Mouse (Mus musculus) forebrain, embryonic 16.5 days (tissue): Measurements from ENCODE around the gene Ggcx. TPM values are rescaled to one million over a fixed set of nuclear protein-coding genes. Genes with fewer than 3 reads are reported as not detected.

Source experiments
- polyA plus RNA-seq: library from polyadenylated mRNA; unstranded; fragments of >200 nt; fragmentation: Nextera tagmentation; extraction: Ambion mirVana; gene quantifications from 2 replicates; pipeline ENCODE4 v1.2.1, GENCODE M21; 2015

Ggcx gene
- polyA plus RNA-seq, 1 experiment from 2014 or later: 17.2 TPM

Other genes with a start within 250 kb of the Ggcx start
- gene Atoh8, start 178.7 kb upstream of the Ggcx start, polyA plus RNA-seq: 2.7 and 3.0 TPM in 2 replicates
- 0.14 and 0.29 TPM in 2 replicates for gene Sftpb, start 109.7 kb upstream of the Ggcx start, polyA plus RNA-seq
- gene Usp39, start 69.1 kb upstream of the Ggcx start, polyA plus RNA-seq: 48.5 and 51.5 TPM in 2 replicates
- 19.7 and 20.9 TPM in 2 replicates for gene 0610030E20Rik, start 67.0 kb upstream of the Ggcx start, polyA plus RNA-seq
- gene Tmem150a, start 58.9 kb upstream of the Ggcx start, polyA plus RNA-seq: 17.9 and 21.0 TPM in 2 replicates
- 127 and 139 TPM in 2 replicates for gene Rnf181, start 47.4 kb upstream of the Ggcx start, polyA plus RNA-seq
- gene Vamp5, start 33.8 kb upstream of the Ggcx start, polyA plus RNA-seq: 10.5 and 12.6 TPM in 2 replicates
- 14.4 and 14.6 TPM in 2 replicates for gene Vamp8, start 23.6 kb upstream of the Ggcx start, polyA plus RNA-seq
- 399 TPM in 2 replicates for gene Mat2a, start 25.2 kb downstream of the Ggcx start, polyA plus RNA-seq
- 0.39 and 0.52 TPM in 2 replicates for gene Sh2d6, start 107.4 kb downstream of the Ggcx start, polyA plus RNA-seq
- gene Capg, start 130.1 kb downstream of the Ggcx start, polyA plus RNA-seq: 4.9 and 5.4 TPM in 2 replicates
- 16.9 and 17.0 TPM in 2 replicates for gene Elmod3, start 184.1 kb downstream of the Ggcx start, polyA plus RNA-seq
- gene Retsat, start 184.2 kb downstream of the Ggcx start, polyA plus RNA-seq: 4.1 and 5.0 TPM in 2 replicates
- 34.6 and 38.0 TPM in 2 replicates for gene Tgoln1, start 202.7 kb downstream of the Ggcx start, polyA plus RNA-seq